Mouse (Mus musculus) thymus, adult 18-20 months (tissue): Measurements from ENCODE around the gene Agr2.

ENCODE experiments used
- DNase-seq, 2 experiments: peaks; one replicate each; pipeline ENCODE4 v3.0.0; 2022; ENCODE audit warnings: mixed read lengths in 2 of 2

Agr2 gene

GRCm38 (mm10) chr12:35992711-35993110, at the start of gene Agr2:
Gene Agr2 (plus strand): TSS chr12:35992907.
- no peak for DNase-seq

- no peak for DNase-seq
Measured at GRCm38 (mm10) chr12:35951757-35952156, 41.0 kb upstream of the Agr2 start.

- no peak for DNase-seq
Measured at GRCm38 (mm10) chr12:35957235-35957634, 35.5 kb upstream of the Agr2 start.

- no peak for DNase-seq
Measured at GRCm38 (mm10) chr12:35966098-35966767, 26.5 kb upstream of the Agr2 start.

GRCm38 (mm10) chr12:35966768-35967141, 26.0 kb upstream of the Agr2 start:
- no peak for DNase-seq

- DNase-seq = no peak
Measured at GRCm38 (mm10) chr12:35975898-35976297, 16.8 kb upstream of the Agr2 start.

GRCm38 (mm10) chr12:35977633-35978246, 15.0 kb upstream of the Agr2 start:
- DNase-seq = no peak

- DNase-seq = no peak
Measured at GRCm38 (mm10) chr12:35979625-35980024, 13.1 kb upstream of the Agr2 start.

GRCm38 (mm10) chr12:35981732-35982360, 10.9 kb upstream of the Agr2 start:
- no peak for DNase-seq

- no peak for DNase-seq
Measured at GRCm38 (mm10) chr12:35983472-35983871, 9.2 kb upstream of the Agr2 start.

- DNase-seq = no peak
Measured at GRCm38 (mm10) chr12:35984743-35985142, 8.0 kb upstream of the Agr2 start.

GRCm38 (mm10) chr12:35993583-35993982, 876 bp downstream of the Agr2 start:
- no peak for DNase-seq

GRCm38 (mm10) chr12:35994098-35994497, 1.4 kb downstream of the Agr2 start:
- DNase-seq = no peak

GRCm38 (mm10) chr12:35995799-35996198, 3.1 kb downstream of the Agr2 start:
- no peak for DNase-seq

GRCm38 (mm10) chr12:36004714-36005113, 12.0 kb downstream of the Agr2 start:
- DNase-seq = no peak

GRCm38 (mm10) chr12:36007581-36007980, 14.9 kb downstream of the Agr2 start:
- DNase-seq = no peak

GRCm38 (mm10) chr12:36008364-36009047, 15.8 kb downstream of the Agr2 start:
- no peak for DNase-seq

- no peak for DNase-seq
Measured at GRCm38 (mm10) chr12:36013216-36013910, 20.7 kb downstream of the Agr2 start.

GRCm38 (mm10) chr12:36017791-36018190, 25.1 kb downstream of the Agr2 start:
- DNase-seq = no peak

- DNase-seq = no peak
Measured at GRCm38 (mm10) chr12:36019572-36019971, 26.9 kb downstream of the Agr2 start.

GRCm38 (mm10) chr12:36020081-36020480, 27.4 kb downstream of the Agr2 start:
- DNase-seq = no peak

- DNase-seq = no peak
Measured at GRCm38 (mm10) chr12:36020710-36021109, 28.0 kb downstream of the Agr2 start.

- DNase-seq = no peak
Measured at GRCm38 (mm10) chr12:36026126-36026525, 33.4 kb downstream of the Agr2 start.
